Mouse (Mus musculus): ENCODE results near the gene Rora.

The Rora gene

GRCm38 (mm10) chr9:68688151-68688550 is 34.6 kb downstream of the Rora start:
- no peak for DNase-seq (ENCODE audit: low spot score)

GRCm38 (mm10) chr9:68689351-68689750 is 35.8 kb downstream of the Rora start:
- peak; percentile 26 for DNase-seq (ENCODE audit: low spot score)

GRCm38 (mm10) chr9:68694889-68695495 is 41.4 kb downstream of the Rora start:
- DNase-seq (ENCODE audit: low spot score) = no peak

- DNase-seq (ENCODE audit: low spot score) = no peak
Observed at GRCm38 (mm10) chr9:68695496-68695969, 41.9 kb downstream of the Rora start.

- no peak for DNase-seq (ENCODE audit: low spot score)
Observed at GRCm38 (mm10) chr9:68696425-68696956, 42.9 kb downstream of the Rora start.

- no peak for DNase-seq (ENCODE audit: low spot score)
Observed at GRCm38 (mm10) chr9:68699341-68699740, 45.8 kb downstream of the Rora start.

- DNase-seq (ENCODE audit: low spot score) = no peak
Observed at GRCm38 (mm10) chr9:68699856-68700255, 46.3 kb downstream of the Rora start.

GRCm38 (mm10) chr9:68707636-68708035 is 54.0 kb downstream of the Rora start:
- DNase-seq (ENCODE audit: low spot score) = no peak

GRCm38 (mm10) chr9:68709232-68709631 is 55.6 kb downstream of the Rora start:
- no peak for DNase-seq (ENCODE audit: low spot score)

GRCm38 (mm10) chr9:68710893-68711654 is 57.5 kb downstream of the Rora start:
- DNase-seq (ENCODE audit: low spot score) = no peak

GRCm38 (mm10) chr9:68716961-68717360 is 63.4 kb downstream of the Rora start:
- DNase-seq (ENCODE audit: low spot score) = peak; percentile 12

- no peak for DNase-seq (ENCODE audit: low spot score)
Observed at GRCm38 (mm10) chr9:68718427-68718826, 64.8 kb downstream of the Rora start.

GRCm38 (mm10) chr9:68719286-68719685 is 65.7 kb downstream of the Rora start:
- no peak for DNase-seq (ENCODE audit: low spot score)

GRCm38 (mm10) chr9:68724636-68725285 is 71.2 kb downstream of the Rora start:
- no peak for DNase-seq (ENCODE audit: low spot score)

GRCm38 (mm10) chr9:68727166-68727855 is 73.7 kb downstream of the Rora start:
- no peak for DNase-seq (ENCODE audit: low spot score)

GRCm38 (mm10) chr9:68731438-68731837 is 77.9 kb downstream of the Rora start:
- DNase-seq (ENCODE audit: low spot score) = no peak

- DNase-seq (ENCODE audit: low spot score) = no peak
Observed at GRCm38 (mm10) chr9:68732929-68733328, 79.3 kb downstream of the Rora start.

GRCm38 (mm10) chr9:68735886-68736285 is 82.3 kb downstream of the Rora start:
- no peak for DNase-seq (ENCODE audit: low spot score)

- DNase-seq (ENCODE audit: low spot score) = no peak
Observed at GRCm38 (mm10) chr9:68737197-68737736, 83.7 kb downstream of the Rora start.

GRCm38 (mm10) chr9:68745931-68746646 is 92.5 kb downstream of the Rora start:
- DNase-seq (ENCODE audit: low spot score) = no peak

GRCm38 (mm10) chr9:68756976-68757375 is 103.4 kb downstream of the Rora start:
- DNase-seq (ENCODE audit: low spot score) = peak; percentile 7

Measured in urinary bladder, postnatal 25 days (tissue).